Mouse (Mus musculus): Measurements from ENCODE around the gene Zfp574.

DNA sequence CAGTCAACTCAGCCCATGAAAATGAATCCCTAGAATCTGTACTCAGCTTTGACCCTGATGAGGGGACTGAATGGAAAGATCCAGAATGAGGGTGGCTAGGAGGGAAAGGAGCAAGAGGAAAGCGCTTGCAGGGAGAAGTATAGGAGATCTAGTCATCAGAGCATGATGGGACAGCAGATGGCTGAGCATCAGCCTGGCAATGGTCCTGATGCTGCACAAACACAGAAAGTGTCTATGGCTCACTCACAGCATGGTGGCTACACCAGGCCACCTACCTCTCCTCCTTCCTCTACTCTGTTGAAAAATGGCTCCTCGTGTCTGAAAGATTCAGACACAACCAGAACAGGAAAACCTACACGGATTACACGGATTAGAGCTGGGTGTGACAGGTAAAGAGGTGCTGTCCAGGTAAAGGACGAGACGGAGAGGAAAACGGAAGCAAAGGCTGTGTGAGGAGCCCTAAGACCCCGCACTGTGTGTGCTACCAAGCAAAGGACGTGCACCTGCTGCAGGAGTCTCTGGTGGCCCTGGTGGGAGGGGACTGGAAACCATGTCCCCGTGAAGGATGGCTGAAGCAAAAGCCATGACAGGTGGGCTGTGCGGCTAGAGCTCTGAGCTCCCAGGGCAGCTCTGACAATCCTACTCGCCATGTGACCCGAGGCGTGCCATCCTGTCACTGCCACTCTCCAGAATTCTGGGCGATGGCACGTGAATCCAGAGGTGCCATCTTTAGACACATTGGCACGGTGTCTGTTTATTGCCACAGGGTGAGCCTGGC is 40.0 kb downstream of the Zfp574 start:
- TF ChIP-seq CTCF (IDR thresholded peaks at IDR 0.05; ENCODE audit: control insufficient read depth, insufficient read depth, low read length) (no peak), POLR2A (IDR thresholded peaks at IDR 0.05; ENCODE audit: borderline replicate concordance, control insufficient read depth, low read depth, low read length) (no peak)

Data from bone marrow, adult 2 months (tissue).